Mouse (Mus musculus) liver, embryonic 13.5 days (tissue): ENCODE results near the gene Hbq1b. TPM values are rescaled to one million over a fixed set of nuclear protein-coding genes. Genes with fewer than 3 reads are reported as not detected.
A peak's percentile ranks its signal among the peaks of the same experiment; 100 is the strongest.
"Not testable (repeated sequence)": the region's sequence is repeated elsewhere in the genome, so short reads cannot be mapped to it uniquely, and the experiment has no call there.

Experiments used
- ATAC-seq: fragments of 200-750 bp; cut with Nextera tagmentation; 2 replicates; pipeline ENCODE4 v1.8.0; 2017; ENCODE audit warnings: low read depth, mild to moderate bottlenecking, moderate number of reproducible peaks, moderate library complexity
- DNase-seq: peaks from one replicate; pipeline ENCODE4 v3.0.0; 2022
- H3K27ac ChIP-seq: fragments of 300-500 bp; sonication (generic); 2 replicates; pipeline ENCODE4 v1.5.1; 2015; ENCODE audit warnings: moderate library complexity, mild to moderate bottlenecking, inconsistent platforms
- H3K27me3 ChIP-seq: fragments of 300-500 bp; sonication (generic); 2 replicates; pipeline ENCODE4 v1.6.1; 2015; ENCODE audit warnings: mild to moderate bottlenecking, inconsistent platforms
- H3K36me3 ChIP-seq: fragments of 300-500 bp; sonication (generic); 2 replicates; pipeline ENCODE4 v1.6.1; 2015; ENCODE audit warnings: mild to moderate bottlenecking, inconsistent platforms
- H3K4me1 ChIP-seq: fragments of 300-500 bp; sonication (generic); replicated peaks from 2 replicates; pipeline ENCODE4 v1.6.1; 2015; ENCODE audit warnings: inconsistent platforms
- H3K4me2 ChIP-seq: fragments of 300-500 bp; sonication (generic); 2 replicates; pipeline ENCODE4 v1.6.1; 2015; ENCODE audit warnings: inconsistent platforms, mild to moderate bottlenecking, moderate library complexity
- H3K4me3 ChIP-seq: fragments of 300-500 bp; sonication (generic); replicated peaks from 2 replicates; pipeline ENCODE4 v1.5.1; 2015; ENCODE audit warnings: mild to moderate bottlenecking, inconsistent platforms
- H3K9ac ChIP-seq: fragments of 300-500 bp; sonication (generic); 2 replicates; pipeline ENCODE4 v1.6.1; 2015; ENCODE audit warnings: mild to moderate bottlenecking, inconsistent platforms
- H3K9me3 ChIP-seq: fragments of 300-500 bp; sonication (generic); replicated peaks from 2 replicates; pipeline ENCODE4 v1.6.1; 2016; ENCODE audit warnings: inconsistent platforms
- WGBS: fragments of 180-500 bp; shearing (Covaris S2); methylation state at CpG from one replicate; pipeline ENCODE4 v1.1.7; 2015; ENCODE audit not compliant: insufficient replicate concordance; 5-methylcytosine and 5-hydroxymethylcytosine counted together
- polyA plus RNA-seq: library from polyadenylated mRNA; unstranded; fragments of >200 nt; fragmentation: Nextera tagmentation; extraction: Ambion mirVana; gene quantifications from 2 replicates; pipeline ENCODE4 v1.2.1, GENCODE M21; 2015

Hbq1b gene
- 111 and 141 TPM in 2 replicates for polyA plus RNA-seq

DNA sequence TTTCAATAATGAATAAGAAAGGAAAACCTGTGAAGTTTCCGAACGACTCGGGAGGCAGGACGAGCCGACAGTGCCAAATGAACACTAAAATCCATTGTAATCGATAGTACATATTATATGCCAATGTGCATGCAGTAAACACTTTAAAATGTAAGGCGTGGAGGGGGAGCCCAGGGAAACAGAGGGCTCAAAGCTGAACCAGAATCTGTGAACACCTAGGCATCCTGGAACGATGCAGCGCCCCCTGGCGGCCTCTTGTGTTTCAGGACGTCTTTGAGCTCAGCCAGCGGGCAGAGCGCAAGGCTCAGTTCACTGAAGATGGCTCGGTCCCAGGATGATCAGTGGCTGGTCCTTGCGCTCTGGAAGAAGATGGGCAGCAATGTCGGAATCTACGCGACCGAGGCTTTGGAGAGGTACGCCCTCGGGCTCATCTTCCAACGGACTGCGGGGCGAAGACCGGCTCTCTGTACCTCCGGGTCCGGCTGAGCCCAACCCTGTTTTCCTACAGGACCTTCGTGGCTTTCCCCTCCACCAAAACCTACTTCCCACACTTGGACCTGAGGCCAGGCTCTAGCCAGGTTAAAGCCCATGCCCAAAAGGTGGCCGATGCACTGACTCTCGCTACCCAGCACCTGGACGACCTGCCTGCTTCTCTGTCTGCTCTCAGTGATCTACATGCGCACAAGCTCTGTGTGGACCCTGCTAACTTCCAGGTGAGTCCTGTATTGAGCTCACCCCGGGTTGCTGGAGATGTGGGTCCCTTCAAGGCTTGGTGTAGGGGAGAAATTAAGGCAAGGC, at the start of gene Hbq1b:
Gene Hbq1b (plus strand): TSS at position 271 of the 798 bp plus-strand sequence.
- not testable (repeated sequence) for H3K27me3 ChIP-seq, ATAC-seq, H3K9me3 ChIP-seq
- Histone ChIP-seq H3K4me1 (peaks cover 57% of the 10 kb centered on the region), H3K4me2 (peak within 1 kb of the TSS; percentile 78), H3K9ac (peak within 1 kb of the TSS; percentile 87), H3K4me3 (peak within 1 kb of the TSS; percentile 63), H3K27ac (peak within 1 kb of the TSS; percentile 99), H3K36me3 (peaks cover 20% of the 10 kb centered on the region)
- 17% methylated on average over 31 of the region's 33 CpGs for WGBS
- peak; percentile 84 for DNase-seq

DNA sequence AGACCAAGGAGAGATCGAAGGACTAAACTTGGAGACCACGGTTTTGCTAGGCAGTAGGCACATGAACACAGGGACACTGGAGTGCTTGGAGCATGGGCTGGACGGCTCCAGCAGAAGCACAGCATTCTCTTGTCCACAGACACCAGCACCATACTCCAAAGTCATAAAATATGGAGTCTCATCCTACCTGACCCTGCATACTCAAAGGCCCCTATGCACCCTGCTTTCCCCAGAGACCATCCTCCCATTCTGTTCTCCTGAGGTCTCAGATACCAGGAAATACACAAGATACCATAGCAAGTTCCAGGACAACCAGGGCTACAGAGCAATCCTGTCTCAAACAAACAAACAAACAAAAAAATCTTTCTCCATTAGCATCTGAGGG, 49.4 kb upstream of the Hbq1b start:
- ATAC-seq: no peak
- no peak overlapping the region for H3K4me3 ChIP-seq
- WGBS: 88% methylated on average over 3 of the region's 3 CpGs
- no peaks in the 10 kb centered on the region for H3K9me3 ChIP-seq
- peak overlapping the region; percentile 97 for H3K27ac ChIP-seq
- H3K27me3 ChIP-seq: no peaks in the 10 kb centered on the region
- DNase-seq: no peak
- peaks cover 64% of the 10 kb centered on the region for H3K4me1 ChIP-seq
- no peak overlapping the region for H3K4me2 ChIP-seq
- peaks cover 94% of the 10 kb centered on the region for H3K36me3 ChIP-seq
- peak overlapping the region; percentile 81 for H3K9ac ChIP-seq

DNA sequence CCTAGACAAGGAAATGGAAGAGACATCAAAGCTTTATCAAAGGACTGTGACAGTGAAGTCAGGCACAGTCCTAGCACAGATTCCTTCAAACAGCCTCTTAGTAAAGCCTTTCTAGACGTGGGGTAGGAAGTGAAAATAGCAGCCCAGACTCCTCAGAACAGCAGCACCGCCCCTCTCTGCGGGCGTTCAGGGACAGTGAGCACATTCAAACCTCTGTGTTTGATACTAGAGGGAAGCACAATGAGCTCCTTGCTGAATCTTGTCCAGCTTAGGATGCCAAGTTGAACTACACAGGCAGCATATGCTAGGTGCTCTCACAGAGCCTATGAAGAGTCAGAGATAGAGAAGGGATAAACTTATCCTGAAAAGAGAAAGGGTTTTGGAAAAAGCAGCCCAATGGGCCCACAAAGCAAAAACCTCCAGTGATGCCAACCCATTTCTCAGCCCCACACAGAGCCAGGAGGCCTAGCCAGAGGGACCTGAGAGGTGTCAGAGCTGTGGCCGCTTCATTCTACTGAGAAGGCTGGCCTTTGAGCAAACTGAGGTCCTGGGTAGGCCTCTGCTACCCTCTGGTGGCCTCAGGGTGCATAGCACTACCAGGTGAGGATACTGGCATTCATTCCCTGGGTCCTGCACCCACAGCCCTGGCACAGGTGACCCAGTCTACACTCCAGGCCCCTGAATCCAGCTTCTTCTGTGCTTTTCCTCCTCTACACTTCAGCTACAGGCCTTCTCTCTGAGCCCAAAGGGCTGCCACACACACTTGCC, 48.5 kb upstream of the Hbq1b start:
- whole genome bisulfite sequencing: 80% methylated on average over 5 of the region's 5 CpGs

DNA sequence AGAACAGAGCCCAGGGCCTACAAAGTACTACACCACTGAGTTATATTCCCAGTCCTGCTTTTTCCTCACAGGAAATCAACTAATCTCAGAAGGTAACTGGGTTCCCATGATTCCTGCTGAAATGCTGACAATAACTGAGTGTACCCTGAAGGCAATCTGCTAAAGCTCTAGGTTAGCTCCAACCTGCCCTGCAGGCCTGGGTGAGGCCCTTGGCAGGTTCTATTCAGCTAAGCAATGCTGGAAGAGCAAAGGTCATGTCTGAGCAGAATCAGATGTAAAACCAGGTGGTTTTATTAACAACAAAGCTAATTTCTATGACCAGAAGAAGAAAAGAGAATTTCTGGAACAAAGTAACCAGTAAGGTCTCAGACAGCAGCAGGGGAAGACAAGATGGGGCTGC, 45.4 kb upstream of the Hbq1b start:
- peaks cover 95% of the 10 kb centered on the region for H3K4me1 ChIP-seq

More for the DNA sequence above, 48.5 kb upstream of the Hbq1b start:
- ATAC-seq (peak; percentile 62), DNase-seq (peak; percentile 72)
- Histone ChIP-seq H3K36me3 (peaks cover 93% of the 10 kb centered on the region), H3K9ac (peak overlapping the region; percentile 81), H3K4me2 (0 out of 2 replicates have a peak overlapping the region, but pooled peaks have one; percentile 15), H3K4me1 (peaks cover 72% of the 10 kb centered on the region), H3K4me3 (no peak overlapping the region), H3K27me3 (no peaks in the 10 kb centered on the region), H3K27ac (peak overlapping the region; percentile 97), H3K9me3 (no peaks in the 10 kb centered on the region)

DNA sequence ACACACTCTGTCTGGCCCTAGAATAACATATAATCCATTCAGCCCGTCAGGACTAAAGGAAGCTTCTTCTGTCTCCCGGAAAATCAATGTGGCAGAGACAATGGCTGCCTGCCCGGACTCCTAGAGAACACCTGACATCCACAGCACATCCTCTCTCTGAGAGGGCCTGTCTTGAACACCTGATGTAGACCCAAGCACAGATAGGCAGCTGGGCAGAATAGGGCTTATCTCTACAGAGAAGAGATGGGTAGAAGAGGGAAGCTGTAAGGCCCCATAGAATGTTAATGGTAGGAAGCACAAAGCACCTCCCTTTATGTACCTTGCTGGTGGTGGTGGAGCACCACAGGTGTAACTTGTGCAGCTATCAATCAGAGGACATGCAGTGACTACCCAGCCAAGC, 44.6 kb upstream of the Hbq1b start:
- Histone ChIP-seq H3K27ac (peak overlapping the region; percentile 97), H3K9ac (peak overlapping the region; percentile 81), H3K4me2 (peak overlapping the region; percentile 26), H3K9me3 (no peaks in the 10 kb centered on the region), H3K4me3 (no peak overlapping the region), H3K4me1 (peaks cover 96% of the 10 kb centered on the region), H3K36me3 (peaks cover 76% of the 10 kb centered on the region), H3K27me3 (no peaks in the 10 kb centered on the region)
- DNase-seq: no peak
- ATAC-seq: peak; percentile 26
- WGBS: 80% methylated on average over 3 of the region's 3 CpGs

More for the DNA sequence above, 45.4 kb upstream of the Hbq1b start:
- no peak overlapping the region for H3K4me2 ChIP-seq
- no peak for DNase-seq
- no peak overlapping the region for H3K4me3 ChIP-seq
- H3K9me3 ChIP-seq: no peaks in the 10 kb centered on the region
- H3K36me3 ChIP-seq: peaks cover 76% of the 10 kb centered on the region
- H3K27ac ChIP-seq: peak overlapping the region; percentile 97
- H3K9ac ChIP-seq: peak overlapping the region; percentile 81
- no peak for ATAC-seq
- no peaks in the 10 kb centered on the region for H3K27me3 ChIP-seq

DNA sequence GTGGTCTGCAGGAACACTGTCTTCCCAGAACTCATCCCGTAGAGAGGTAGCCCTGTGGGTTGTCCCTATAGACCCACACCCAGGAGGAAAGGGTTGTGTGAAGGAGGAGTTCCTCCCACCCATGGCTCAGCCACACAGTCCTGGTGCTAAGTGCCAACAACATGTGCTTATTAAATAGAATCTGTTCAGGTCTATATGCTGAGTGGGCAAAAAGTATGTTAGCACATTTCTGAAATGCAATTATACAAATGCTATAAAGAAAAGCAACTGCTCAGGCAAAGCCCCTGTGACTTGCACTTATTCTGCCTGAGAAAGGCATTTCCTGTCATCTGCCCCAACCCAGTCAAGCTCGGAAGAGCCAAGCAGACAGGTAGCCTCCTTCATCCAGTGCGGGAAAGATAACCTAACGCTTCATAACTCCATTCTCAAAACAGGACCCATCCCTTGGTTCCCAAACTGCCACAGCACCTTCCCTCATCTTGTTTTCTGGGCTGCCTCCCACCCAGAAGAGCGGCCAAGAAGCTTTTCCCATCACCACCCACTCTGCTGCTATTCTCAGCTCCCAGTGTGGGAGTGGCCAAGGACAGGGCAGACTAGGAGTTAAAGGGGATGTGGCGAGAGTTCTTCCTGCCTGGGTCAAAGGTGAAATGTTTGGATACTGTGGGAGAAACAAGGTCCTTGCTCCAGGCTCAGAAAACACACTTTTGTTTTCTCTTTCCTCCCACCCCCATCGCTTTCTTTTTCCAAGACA, 43.4 kb upstream of the Hbq1b start:
- peaks cover 75% of the 10 kb centered on the region for H3K36me3 ChIP-seq
- H3K4me2 ChIP-seq: peak overlapping the region; percentile 26
- no peak overlapping the region for H3K4me3 ChIP-seq
- no peaks in the 10 kb centered on the region for H3K27me3 ChIP-seq
- peak overlapping the region; percentile 97 for H3K27ac ChIP-seq
- peaks cover 96% of the 10 kb centered on the region for H3K4me1 ChIP-seq
- 69% methylated on average over 7 of the region's 7 CpGs for WGBS
- DNase-seq (no peak), ATAC-seq (no peak)
- no peaks in the 10 kb centered on the region for H3K9me3 ChIP-seq
- peak overlapping the region; percentile 81 for H3K9ac ChIP-seq

DNA sequence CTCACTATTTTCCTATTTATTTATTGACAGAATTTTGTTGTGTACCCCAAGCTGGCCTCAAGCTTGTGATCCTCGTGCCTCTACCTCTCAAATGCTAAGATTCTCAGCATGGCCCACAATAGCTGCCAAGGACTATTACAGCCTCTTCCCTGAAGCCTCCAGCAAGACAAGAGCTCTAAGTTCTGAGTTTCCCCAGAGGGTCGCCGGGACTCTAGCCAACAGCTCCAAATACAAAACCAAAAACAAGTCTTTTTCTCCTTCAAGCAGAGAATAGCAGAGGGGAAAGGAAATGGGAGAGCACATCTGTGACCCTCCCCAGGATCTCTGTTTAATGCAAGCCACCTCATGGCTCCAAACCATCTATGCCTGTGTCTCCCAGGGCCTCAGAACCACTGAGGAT, 42.7 kb upstream of the Hbq1b start:
- H3K27ac ChIP-seq: peak overlapping the region; percentile 97
- DNase-seq (no peak), ATAC-seq (no peak)
- no peaks in the 10 kb centered on the region for H3K9me3 ChIP-seq
- 68% methylated on average over 3 of the region's 3 CpGs for WGBS
- peak overlapping the region; percentile 55; the same call in 1 of the 2 replicates for H3K4me2 ChIP-seq
- H3K36me3 ChIP-seq: peaks cover 73% of the 10 kb centered on the region
- H3K4me1 ChIP-seq: peaks cover 96% of the 10 kb centered on the region
- H3K27me3 ChIP-seq: no peaks in the 10 kb centered on the region
- H3K9ac ChIP-seq: peak overlapping the region; percentile 81
- H3K4me3 ChIP-seq: no peak overlapping the region

DNA sequence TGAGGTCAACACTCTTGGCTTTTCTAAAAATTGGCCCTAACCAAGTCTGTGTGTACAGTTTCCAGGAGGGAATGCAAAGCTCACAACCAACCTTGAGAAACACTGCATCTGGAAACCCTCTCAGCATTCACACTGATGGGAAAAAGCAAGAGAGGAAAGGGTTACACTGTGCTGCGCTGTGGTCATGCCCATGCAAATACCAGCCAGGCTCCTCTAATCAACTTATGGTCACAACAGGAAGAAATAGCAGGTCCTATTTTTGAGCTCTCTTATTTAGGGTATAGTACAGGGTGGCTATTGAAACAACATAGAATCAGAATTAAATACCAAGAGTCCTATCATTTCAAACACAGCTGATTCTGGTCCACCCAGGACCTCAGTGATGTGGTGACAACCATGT, 42.1 kb upstream of the Hbq1b start:
- no peak overlapping the region for H3K4me3 ChIP-seq
- peak overlapping the region; percentile 81 for H3K9ac ChIP-seq
- peaks cover 97% of the 10 kb centered on the region for H3K4me1 ChIP-seq
- H3K27me3 ChIP-seq: no peaks in the 10 kb centered on the region
- no peak for DNase-seq
- no peak for ATAC-seq
- peaks cover 73% of the 10 kb centered on the region for H3K36me3 ChIP-seq
- H3K9me3 ChIP-seq: no peaks in the 10 kb centered on the region
- H3K27ac ChIP-seq: peak overlapping the region; percentile 97
- WGBS: 67% methylated on average over 1 of the region's 1 CpGs
- peak overlapping the region; percentile 55 for H3K4me2 ChIP-seq

DNA sequence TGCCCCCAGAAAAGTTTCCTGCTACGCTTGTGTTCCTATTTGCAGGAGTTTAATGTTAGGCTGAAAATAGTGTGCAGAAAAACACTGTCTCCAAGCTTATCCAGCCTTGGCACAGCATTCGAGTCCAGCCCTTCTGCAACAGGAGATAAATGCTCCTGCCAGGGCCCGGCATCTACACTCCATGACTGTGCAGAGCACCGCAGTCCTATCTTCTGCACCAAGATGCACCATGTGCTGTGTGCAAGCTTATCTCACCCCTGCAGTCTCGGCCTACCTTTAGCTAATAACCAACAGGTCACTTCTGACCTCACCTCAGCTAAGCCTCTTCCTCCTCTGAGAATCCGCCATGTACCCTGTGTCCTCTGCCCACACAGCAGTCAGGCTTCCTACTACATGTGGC, 41.2 kb upstream of the Hbq1b start:
- no peaks in the 10 kb centered on the region for H3K9me3 ChIP-seq
- 21% methylated on average over 6 of the region's 6 CpGs for WGBS
- no peaks in the 10 kb centered on the region for H3K27me3 ChIP-seq
- H3K9ac ChIP-seq: peak overlapping the region; percentile 81
- peaks cover 72% of the 10 kb centered on the region for H3K36me3 ChIP-seq
- H3K4me1 ChIP-seq: peaks cover 97% of the 10 kb centered on the region
- 0 out of 2 replicates have a peak overlapping the region, but pooled peaks have one; percentile 10 for H3K4me3 ChIP-seq
- peak; percentile 93 for DNase-seq
- peak; percentile 96 for ATAC-seq
- H3K27ac ChIP-seq: peak overlapping the region; percentile 97
- H3K4me2 ChIP-seq: peak overlapping the region; percentile 55

DNA sequence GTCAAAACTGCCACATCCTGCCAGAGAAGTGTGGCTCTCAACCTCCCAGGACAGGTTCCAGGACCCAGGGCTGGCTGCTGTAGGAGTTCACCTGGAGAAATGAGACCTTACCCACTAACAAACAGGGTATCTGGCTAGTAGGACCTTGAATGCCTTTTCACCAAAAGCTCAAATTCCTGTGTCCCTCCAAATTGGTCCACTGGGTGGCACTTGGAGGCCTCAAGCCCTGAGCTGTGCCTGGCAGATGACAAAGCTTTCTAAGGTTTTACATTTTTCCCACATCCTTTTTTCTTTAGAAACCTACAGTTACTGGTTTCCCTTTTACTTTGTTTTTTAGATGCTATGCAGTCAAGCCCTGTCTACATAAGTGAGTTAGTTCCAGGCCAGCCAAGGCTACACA, 39.7 kb upstream of the Hbq1b start:
- H3K27me3 ChIP-seq: no peaks in the 10 kb centered on the region
- H3K4me1 ChIP-seq: peaks cover 95% of the 10 kb centered on the region
- peak overlapping the region; percentile 78 for H3K9ac ChIP-seq
- peak overlapping the region; percentile 36 for H3K4me2 ChIP-seq
- no peaks in the 10 kb centered on the region for H3K9me3 ChIP-seq
- no peak for ATAC-seq
- H3K4me3 ChIP-seq: no peak overlapping the region
- DNase-seq: peak; percentile 60
- peaks cover 60% of the 10 kb centered on the region for H3K36me3 ChIP-seq
- peak overlapping the region; percentile 97 for H3K27ac ChIP-seq

DNA sequence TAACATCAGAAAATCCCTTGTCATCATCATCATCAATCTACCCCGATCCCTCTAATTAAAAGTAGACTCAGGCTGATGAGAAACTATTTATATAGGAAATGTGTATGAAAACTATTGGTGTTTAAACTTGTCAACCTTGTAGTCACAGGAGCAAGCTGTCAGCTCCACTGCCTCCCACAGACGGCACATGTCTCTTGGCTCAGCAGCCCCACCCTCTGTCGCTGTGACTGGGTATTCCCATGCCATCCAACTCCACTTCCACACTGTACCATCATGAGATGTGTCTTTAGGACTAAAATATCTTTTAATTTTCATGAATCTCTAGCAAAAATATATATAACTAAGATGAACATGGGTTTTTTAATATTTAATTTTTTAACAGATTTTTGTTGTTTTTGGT, 38.4 kb upstream of the Hbq1b start:
- Histone ChIP-seq H3K4me2 (no peak overlapping the region), H3K27ac (peak overlapping the region; percentile 97)

More for the DNA sequence above, 38.4 kb upstream of the Hbq1b start:
- DNase-seq (no peak), ATAC-seq (no peak)
- WGBS: 57% methylated on average over 3 of the region's 3 CpGs
- H3K4me3 ChIP-seq: no peak overlapping the region
- no peaks in the 10 kb centered on the region for H3K9me3 ChIP-seq
- H3K36me3 ChIP-seq: peaks cover 63% of the 10 kb centered on the region
- H3K27me3 ChIP-seq: no peaks in the 10 kb centered on the region
- peak overlapping the region; percentile 78 for H3K9ac ChIP-seq
- H3K4me1 ChIP-seq: peaks cover 94% of the 10 kb centered on the region
